Mouse (Mus musculus) embryo, embryonic 11 days (tissue): ENCODE measurements around the gene Bud13.

Source experiments
- DNase-seq: peaks from one replicate; pipeline ENCODE4 v3.0.0-alpha.2; 2015

Bud13 gene

DNA sequence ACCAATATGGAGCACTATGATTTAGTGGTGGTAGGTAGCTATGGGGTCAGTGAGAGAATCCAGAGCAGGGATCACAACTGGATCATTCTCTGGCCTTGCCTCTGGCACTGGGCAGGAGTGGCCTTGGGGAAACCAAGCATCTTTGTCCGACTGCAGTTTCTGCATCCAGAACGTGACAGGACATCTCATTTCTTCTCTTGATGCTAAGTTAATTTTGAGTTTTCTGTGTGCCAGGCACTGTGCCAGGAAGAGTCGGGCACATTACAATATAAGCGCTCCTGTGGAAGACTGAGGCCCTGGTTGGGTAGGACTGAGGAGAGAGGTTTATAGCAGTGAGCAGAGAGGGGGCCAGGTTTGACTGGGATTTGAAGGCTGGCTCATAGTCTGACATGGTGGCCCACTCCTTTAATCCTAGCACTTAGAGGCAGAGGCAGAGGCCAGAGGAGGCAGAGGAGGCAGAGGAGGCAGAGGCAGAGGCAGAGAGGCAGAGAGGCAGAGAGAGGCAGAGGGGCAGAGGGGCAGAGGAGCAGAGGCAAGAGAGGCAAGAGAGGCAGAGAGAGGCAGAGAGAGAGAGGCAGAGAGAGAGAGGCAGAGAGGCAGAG is 56.3 kb downstream of the Bud13 start:
- DNase-seq = no peak

DNA sequence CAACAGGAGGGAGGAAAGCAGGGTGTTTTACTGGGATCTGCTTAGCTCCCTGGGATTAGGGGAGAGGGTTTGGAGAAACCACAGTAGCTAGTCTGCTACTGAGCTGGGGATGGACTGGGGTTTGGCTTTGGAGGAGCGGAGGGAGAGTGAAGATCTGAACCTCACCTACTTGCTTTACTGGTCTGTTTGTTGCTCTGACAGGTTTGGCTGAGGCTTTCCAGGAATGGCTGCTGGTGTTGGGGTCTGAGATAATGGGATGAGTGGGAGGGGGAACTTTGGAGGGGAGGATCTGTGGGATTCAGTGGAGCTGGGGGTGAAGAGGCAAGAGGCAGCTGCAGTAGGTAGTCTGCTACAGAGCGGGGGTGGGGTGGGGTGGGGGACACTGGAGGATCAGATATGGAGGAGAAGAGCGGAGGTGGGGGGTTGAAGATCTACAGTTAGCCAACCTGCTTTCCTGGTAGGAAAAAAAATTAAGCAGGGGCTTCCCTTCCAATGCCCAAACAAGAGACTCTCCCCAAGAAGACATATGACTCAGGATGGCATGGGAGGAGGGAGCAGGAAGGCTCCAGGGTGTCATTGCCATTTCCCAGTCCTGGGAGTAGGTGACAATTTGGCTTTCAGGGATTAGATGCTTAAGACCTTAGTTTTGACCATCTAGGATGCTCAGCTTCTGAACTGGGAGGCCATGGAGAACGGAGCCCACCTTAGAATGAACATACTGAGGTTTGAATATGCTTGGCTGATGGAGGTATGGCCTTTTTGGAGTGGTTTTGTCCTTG is 63.3 kb downstream of the Bud13 start:
- no peak for DNase-seq
